Comparison of ENCODE assay signal across 14 mouse cellular contexts in genomic region chr4:124396566-124397283, GRCm38 (mm10).
A peak's percentile ranks its signal among the peaks of the same experiment; 100 is the strongest.
DNase-seq lines count a peak whose midpoint lies in the region; ATAC-seq lines count a peak whose summit lies in the region.
"Had no signal": no experiment of that assay in that cellular context is flagged by ENCODE, and none has a peak within 500 bp of the region (broad histone marks: within the 10 kb centered on the region; RNA-seq: fewer than 3 reads in every experiment).

No protein-coding gene starts in this region.

- peak; percentile 6 for DNase-seq in adrenal gland, postnatal 10 days
- DNase-seq in adrenal gland, adult 18-20 months (ENCODE audit: low spot score in 2 of 2), result no peak
- DNase-seq in lung, postnatal 10 days, result peak; percentile 10
- DNase-seq in lung, postnatal 4 days, result no peak
- DNase-seq in layer of hippocampus, adult 8-10 months (ENCODE audit: low spot score in 2 of 2), result peak; percentile 29 to 34
- peak; percentile 42 for DNase-seq in right cerebral cortex, postnatal 14 days
- DNase-seq: gastrocnemius, postnatal 10 days; kidney, postnatal 25 days; liver, embryonic 13.5 days had no signal

- no peak overlapping the region for H3K9ac ChIP-seq in kidney, embryonic 16.5 days (replicated peaks; ENCODE audit: low read length)
- H3K9ac ChIP-seq: liver, embryonic 13.5 days; midbrain, embryonic 12.5 days; neural tube, embryonic 15.5 days had no signal

- H3K9me3 ChIP-seq in kidney, embryonic 16.5 days (ENCODE audit: low read length), result no peaks in the 10 kb centered on the region
- H3K9me3 ChIP-seq: liver, embryonic 13.5 days; midbrain, embryonic 12.5 days; neural tube, embryonic 15.5 days had no signal

- no peak for ATAC-seq in inflammation-experienced regulatory T-cells, adult 6 months
- ATAC-seq in kidney, embryonic 16.5 days (ENCODE audit: low FRiP score, low TSS enrichment), result no peak
- ATAC-seq: Patski had no signal

- H3K4me3 ChIP-seq in kidney, embryonic 16.5 days (ENCODE audit: low read length), result no peak overlapping the region
- H3K4me3 ChIP-seq: liver, embryonic 13.5 days; midbrain, embryonic 12.5 days; neural tube, embryonic 15.5 days had no signal

- H3K36me3 ChIP-seq in kidney, embryonic 16.5 days (ENCODE audit: insufficient read depth, low read length), result no peaks in the 10 kb centered on the region
- H3K36me3 ChIP-seq: liver, embryonic 13.5 days; midbrain, embryonic 12.5 days; neural tube, embryonic 15.5 days had no signal

- H3K4me1 ChIP-seq in kidney, embryonic 16.5 days (ENCODE audit: insufficient read depth, low read length), result peaks cover 11% of the 10 kb centered on the region
- H3K4me1 ChIP-seq: liver, embryonic 13.5 days had no signal

- no peak overlapping the region for H3K27ac ChIP-seq in kidney, embryonic 16.5 days (ENCODE audit: low read length)
- H3K27ac ChIP-seq: liver, embryonic 13.5 days; midbrain, embryonic 12.5 days; neural tube, embryonic 15.5 days had no signal

- peaks cover 29% of the 10 kb centered on the region for H3K27me3 ChIP-seq in kidney, embryonic 16.5 days (ENCODE audit: insufficient read depth, low read length)
- H3K27me3 ChIP-seq: liver, embryonic 13.5 days had no signal

- 50% methylated on average over 13 of the region's 13 CpGs for WGBS in kidney, embryonic 16.5 days

- no peak overlapping the region for H3K4me2 ChIP-seq in kidney, embryonic 16.5 days (replicated peaks; ENCODE audit: low read depth, low read length)
- H3K4me2 ChIP-seq: liver, embryonic 13.5 days; midbrain, embryonic 12.5 days; neural tube, embryonic 15.5 days had no signal

Comparison
In these comparisons a context has a peak if more than half of its experiments do, and no peak if none do; other contexts are left out.
1. DNase-seq: peak in adrenal gland, postnatal 10 days (single experiment), lung, postnatal 10 days (single experiment), layer of hippocampus, adult 8-10 months (2 of 2) and right cerebral cortex, postnatal 14 days (single experiment); none in adrenal gland, adult 18-20 months (0 of 2) and lung, postnatal 4 days (0 of 2).